Mouse (Mus musculus) kidney, embryonic 16.5 days (tissue): ENCODE measurements at regions not wholly inside any gene's neighbourhood (a gene's known extent, or its start where the extent isn't known, plus 50 kb on each side); places are given as distances from the start of the nearest gene placed in this dataset.

ENCODE experiments used
- ATAC-seq: fragments of 200-750 bp; cut with Nextera tagmentation; 2 replicates; pipeline ENCODE4 v1.8.0; 2017; ENCODE audit warnings: moderate TSS enrichment; ENCODE audit not compliant: low FRiP score, low TSS enrichment
- H3K27ac ChIP-seq: fragments of 300-500 bp; sonication (generic); 2 replicates; pipeline ENCODE4 v1.5.1; 2014; ENCODE audit warnings: low read length
- H3K27me3 ChIP-seq: fragments of 300-500 bp; sonication (generic); 2 replicates; pipeline ENCODE4 v1.6.1; 2014; ENCODE audit warnings: low read length, control low read depth, mixed read lengths; ENCODE audit not compliant: insufficient read depth
- H3K36me3 ChIP-seq: fragments of 300-500 bp; sonication (generic); 2 replicates; pipeline ENCODE4 v1.6.1; 2014; ENCODE audit warnings: low read length, control low read depth, mixed read lengths; ENCODE audit not compliant: insufficient read depth
- H3K4me1 ChIP-seq: fragments of 300-500 bp; sonication (generic); 2 replicates; pipeline ENCODE4 v1.6.1; 2014; ENCODE audit warnings: low read length, control low read depth, mixed read lengths; ENCODE audit not compliant: insufficient read depth
- H3K4me2 ChIP-seq: fragments of 300-500 bp; sonication (generic); replicated peaks from 2 replicates; pipeline ENCODE4 v1.6.1; 2014; ENCODE audit warnings: low read depth, low read length
- H3K4me3 ChIP-seq: fragments of 300-500 bp; sonication (generic); 2 replicates; pipeline ENCODE4 v1.5.1; 2014; ENCODE audit warnings: mild to moderate bottlenecking, low read length
- H3K9ac ChIP-seq: fragments of 300-500 bp; sonication (generic); replicated peaks from 2 replicates; pipeline ENCODE4 v1.6.1; 2014; ENCODE audit warnings: low read length
- H3K9me3 ChIP-seq: fragments of 300-500 bp; sonication (generic); 2 replicates; pipeline ENCODE4 v1.6.1; 2016; ENCODE audit warnings: low read length, control low read depth
- WGBS: fragments of 180-500 bp; shearing (Covaris S2); extraction: QIAGEN DNeasy Blood & Tissue Kit; methylation state at CpG from one replicate; pipeline ENCODE4 v1.1.7; 2014; 5-methylcytosine and 5-hydroxymethylcytosine counted together

- Histone ChIP-seq H3K4me3 (no peak overlapping the region), H3K27ac (no peak overlapping the region), H3K4me1 (no peaks in the 10 kb centered on the region), H3K27me3 (no peaks in the 10 kb centered on the region), H3K9ac (no peak overlapping the region), H3K4me2 (no peak overlapping the region), H3K9me3 (no peaks in the 10 kb centered on the region), H3K36me3 (no peaks in the 10 kb centered on the region)
- ATAC-seq: peak; percentile 71; the same call in 1 of the 2 replicates
- WGBS: 24% methylated on average over 4 of the region's 4 CpGs
These were observed 222.4 kb downstream of the Tusc1 start for GRCm38 (mm10) chr4:93112885-93113284.

GRCm38 (mm10) chr4:93094092-93094491 lies 241.2 kb downstream of the Tusc1 start:
- Histone ChIP-seq H3K9me3 (no peaks in the 10 kb centered on the region), H3K4me2 (no peak overlapping the region), H3K27ac (no peak overlapping the region), H3K9ac (no peak overlapping the region), H3K27me3 (no peaks in the 10 kb centered on the region), H3K4me1 (no peaks in the 10 kb centered on the region), H3K36me3 (no peaks in the 10 kb centered on the region), H3K4me3 (no peak overlapping the region)
- 64% methylated on average over 1 of the region's 1 CpGs for WGBS
- ATAC-seq: no peak

GRCm38 (mm10) chr4:93063531-93063930 lies 271.8 kb downstream of the Tusc1 start:
- Histone ChIP-seq H3K27me3 (no peaks in the 10 kb centered on the region), H3K27ac (no peak overlapping the region), H3K9me3 (no peaks in the 10 kb centered on the region), H3K4me3 (no peak overlapping the region), H3K4me2 (no peak overlapping the region), H3K36me3 (no peaks in the 10 kb centered on the region), H3K4me1 (no peaks in the 10 kb centered on the region), H3K9ac (no peak overlapping the region)
- ATAC-seq: no peak
- 76% methylated on average over 2 of the region's 2 CpGs for WGBS
